Mouse (Mus musculus): ENCODE results near the gene Uqcr11. TPM values are rescaled to one million over a fixed set of nuclear protein-coding genes. Genes with fewer than 3 reads are reported as not detected.

The Uqcr11 gene
- polyA plus RNA-seq, 1 experiment from 2014 or later = 1,253 TPM

- Histone ChIP-seq H3K27ac (no peak overlapping the region), H3K4me3 (replicated peaks; ENCODE audit: low read depth, low read length) (no peak overlapping the region), H3K27me3 (ENCODE audit: insufficient read depth, low read length) (no peaks in the 10 kb centered on the region), H3K4me2 (ENCODE audit: low read length) (no peak overlapping the region), H3K4me1 (replicated peaks; ENCODE audit: insufficient read depth, low read length) (no peaks in the 10 kb centered on the region), H3K9ac (ENCODE audit: low read depth, low read length) (no peak overlapping the region), H3K36me3 (ENCODE audit: insufficient read depth, low read length) (peaks cover 92% of the 10 kb centered on the region), H3K9me3 (replicated peaks; ENCODE audit: low read length) (no peaks in the 10 kb centered on the region)
- whole genome bisulfite sequencing = 100% methylated on average over 1 of the region's 1 CpGs
- DNase-seq (ENCODE audit: low spot score) (no peak), ATAC-seq (replicated peaks; ENCODE audit: low FRiP score, low read depth) (no peak)
- TF ChIP-seq CTCF (IDR thresholded peaks at IDR 0.05; ENCODE audit: low read depth) = no peak
These were observed 11.2 kb upstream of the Uqcr11 start for GRCm38 (mm10) chr10:80417841-80418240.

- peaks cover 96% of the 10 kb centered on the region for H3K36me3 ChIP-seq (ENCODE audit: insufficient read depth, low read length)
- no peak for ATAC-seq (replicated peaks; ENCODE audit: low FRiP score, low read depth)
- no peak overlapping the region for H3K27ac ChIP-seq
- 91% methylated on average over 10 of the region's 10 CpGs for WGBS
- H3K27me3 ChIP-seq (ENCODE audit: insufficient read depth, low read length) = no peaks in the 10 kb centered on the region
- no peak for DNase-seq (ENCODE audit: low spot score)
- H3K4me1 ChIP-seq (replicated peaks; ENCODE audit: insufficient read depth, low read length) = no peaks in the 10 kb centered on the region
- no peak for TF ChIP-seq CTCF (IDR thresholded peaks at IDR 0.05; ENCODE audit: low read depth)
- no peak overlapping the region for H3K4me3 ChIP-seq (replicated peaks; ENCODE audit: low read depth, low read length)
- no peaks in the 10 kb centered on the region for H3K9me3 ChIP-seq (replicated peaks; ENCODE audit: low read length)
- H3K9ac ChIP-seq (ENCODE audit: low read depth, low read length) = no peak overlapping the region
- no peak overlapping the region for H3K4me2 ChIP-seq (ENCODE audit: low read length)
These were observed 10.7 kb upstream of the Uqcr11 start for GRCm38 (mm10) chr10:80417371-80417770.

DNA sequence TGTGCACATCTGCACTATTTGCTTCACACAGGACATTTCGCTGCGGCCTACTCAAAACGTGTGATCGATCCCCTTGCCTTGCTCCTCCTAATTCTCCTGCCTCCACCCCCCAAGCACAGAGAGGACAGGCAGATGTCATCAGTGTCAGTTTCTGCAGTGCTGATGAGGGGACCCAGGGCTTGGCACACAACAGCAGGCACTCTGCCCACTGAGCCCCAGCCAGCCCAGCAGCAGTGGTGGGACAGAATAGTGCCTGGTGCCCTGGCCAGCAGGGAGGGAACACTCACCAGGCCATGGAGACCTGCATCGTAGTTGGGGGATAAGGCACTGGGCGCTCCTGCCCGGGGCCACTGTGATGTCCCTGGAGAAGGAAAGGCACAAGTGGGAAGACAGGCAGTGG lies 8.9 kb upstream of the Uqcr11 start:
- WGBS = 93% methylated on average over 7 of the region's 7 CpGs

DNA sequence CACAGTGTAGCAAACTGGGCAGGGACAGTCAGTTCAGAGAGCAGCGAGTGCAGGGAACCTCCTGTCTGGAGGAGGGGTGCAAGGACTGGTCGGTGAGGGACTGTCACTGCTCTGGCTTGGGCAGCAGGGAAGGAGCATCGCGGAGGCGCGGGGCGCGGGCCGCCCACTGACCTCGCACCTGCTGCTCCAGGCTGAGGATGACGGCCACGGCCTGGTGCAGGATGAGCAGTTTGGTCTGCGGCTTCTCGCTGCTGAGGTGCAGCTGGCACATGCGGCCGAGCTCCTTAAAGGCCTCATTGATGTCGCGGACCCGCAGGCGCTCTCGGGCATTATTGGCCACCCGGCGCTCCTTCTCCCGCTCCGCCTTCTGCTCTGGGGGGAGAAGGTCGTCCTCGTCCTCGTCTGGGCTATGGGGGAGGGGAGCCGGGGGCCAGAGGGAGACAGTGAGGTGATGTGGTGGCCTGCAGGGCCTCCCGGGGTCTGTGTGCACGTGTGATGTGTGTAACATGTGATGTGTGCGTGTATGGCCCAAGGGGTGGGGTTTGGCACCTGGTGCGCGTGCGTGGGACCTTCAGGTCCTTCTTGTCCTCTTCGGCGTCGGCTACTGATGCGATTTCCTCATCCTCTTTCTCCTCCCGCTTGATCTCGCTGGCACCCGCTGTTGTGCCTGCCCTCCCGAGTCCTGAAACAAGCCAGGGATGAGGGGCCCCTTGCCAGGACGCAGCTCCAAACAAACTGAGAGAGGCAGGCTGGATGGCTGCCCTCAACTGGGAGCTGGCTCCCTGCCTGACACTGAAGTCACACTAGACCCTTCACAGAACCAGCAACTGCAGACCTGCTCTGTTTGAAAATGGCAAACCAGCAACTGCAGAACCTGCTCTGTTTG lies 6.3 kb upstream of the Uqcr11 start:
- no peaks in the 10 kb centered on the region for H3K9me3 ChIP-seq (replicated peaks; ENCODE audit: low read length)
- ATAC-seq (replicated peaks; ENCODE audit: low FRiP score, low read depth) (no peak), DNase-seq (ENCODE audit: low spot score) (no peak)
- WGBS = 83% methylated on average over 44 of the region's 44 CpGs
- no peak overlapping the region for H3K9ac ChIP-seq (ENCODE audit: low read depth, low read length)
- no peak overlapping the region for H3K4me3 ChIP-seq (replicated peaks; ENCODE audit: low read depth, low read length)
- H3K4me1 ChIP-seq (replicated peaks; ENCODE audit: insufficient read depth, low read length) = peaks cover under 1% of the 10 kb centered on the region; the same call in 1 of the 2 replicates
- TF ChIP-seq CTCF (IDR thresholded peaks at IDR 0.05; ENCODE audit: low read depth) = no peak
- H3K27ac ChIP-seq = no peak overlapping the region
- no peaks in the 10 kb centered on the region for H3K27me3 ChIP-seq (ENCODE audit: insufficient read depth, low read length)
- H3K4me2 ChIP-seq (ENCODE audit: low read length) = no peak overlapping the region
- peaks cover 82% of the 10 kb centered on the region for H3K36me3 ChIP-seq (ENCODE audit: insufficient read depth, low read length)

More for the DNA sequence above, 8.9 kb upstream of the Uqcr11 start:
- H3K4me1 ChIP-seq (replicated peaks; ENCODE audit: insufficient read depth, low read length) = no peaks in the 10 kb centered on the region
- H3K4me3 ChIP-seq (replicated peaks; ENCODE audit: low read depth, low read length) = no peak overlapping the region
- H3K27ac ChIP-seq = no peak overlapping the region
- no peaks in the 10 kb centered on the region for H3K27me3 ChIP-seq (ENCODE audit: insufficient read depth, low read length)
- peaks cover 95% of the 10 kb centered on the region for H3K36me3 ChIP-seq (ENCODE audit: insufficient read depth, low read length)
- ATAC-seq (replicated peaks; ENCODE audit: low FRiP score, low read depth) (no peak), DNase-seq (ENCODE audit: low spot score) (no peak)
- no peak for TF ChIP-seq CTCF (IDR thresholded peaks at IDR 0.05; ENCODE audit: low read depth)
- no peak overlapping the region for H3K9ac ChIP-seq (ENCODE audit: low read depth, low read length)
- no peak overlapping the region for H3K4me2 ChIP-seq (ENCODE audit: low read length)
- H3K9me3 ChIP-seq (replicated peaks; ENCODE audit: low read length) = no peaks in the 10 kb centered on the region

- no peak overlapping the region for H3K4me3 ChIP-seq (replicated peaks; ENCODE audit: low read depth, low read length)
- H3K4me1 ChIP-seq (replicated peaks; ENCODE audit: insufficient read depth, low read length) = peaks cover 18% of the 10 kb centered on the region
- no peak overlapping the region for H3K4me2 ChIP-seq (ENCODE audit: low read length)
- no peaks in the 10 kb centered on the region for H3K9me3 ChIP-seq (replicated peaks; ENCODE audit: low read length)
- 0 out of 2 replicates have a peak overlapping the region, but pooled peaks have one; percentile 4 for H3K9ac ChIP-seq (ENCODE audit: low read depth, low read length)
- TF ChIP-seq CTCF (IDR thresholded peaks at IDR 0.05; ENCODE audit: low read depth) = no peak
- H3K36me3 ChIP-seq (ENCODE audit: insufficient read depth, low read length) = peaks cover 42% of the 10 kb centered on the region
- H3K27ac ChIP-seq = peak overlapping the region; percentile 76; the same call in 1 of the 2 replicates
- H3K27me3 ChIP-seq (ENCODE audit: insufficient read depth, low read length) = no peaks in the 10 kb centered on the region
- 33% methylated on average over 4 of the region's 4 CpGs for WGBS
- DNase-seq (ENCODE audit: low spot score) (no peak), ATAC-seq (replicated peaks; ENCODE audit: low FRiP score, low read depth) (no peak)
These were observed 1.3 kb upstream of the Uqcr11 start for GRCm38 (mm10) chr10:80407924-80408323.

- Histone ChIP-seq H3K9me3 (replicated peaks; ENCODE audit: low read length) (no peaks in the 10 kb centered on the region), H3K36me3 (ENCODE audit: insufficient read depth, low read length) (peaks cover 27% of the 10 kb centered on the region), H3K9ac (ENCODE audit: low read depth, low read length) (peak overlapping the region; percentile 75), H3K4me2 (ENCODE audit: low read length) (peak overlapping the region; percentile 88), H3K4me1 (replicated peaks; ENCODE audit: insufficient read depth, low read length) (peaks cover 18% of the 10 kb centered on the region), H3K4me3 (replicated peaks; ENCODE audit: low read depth, low read length) (peak overlapping the region; percentile 66), H3K27me3 (ENCODE audit: insufficient read depth, low read length) (no peaks in the 10 kb centered on the region), H3K27ac (no peak overlapping the region)
- ATAC-seq (replicated peaks; ENCODE audit: low FRiP score, low read depth) (0 out of 2 replicates have a peak, but pooled peaks have one; percentile 6), DNase-seq (ENCODE audit: low spot score) (no peak)
- WGBS = 50% methylated on average over 10 of the region's 10 CpGs
- peak; percentile 50; the same call in 1 of the 2 replicates for TF ChIP-seq CTCF (IDR thresholded peaks at IDR 0.05; ENCODE audit: low read depth)
These were observed 1.0 kb downstream of the Uqcr11 start for GRCm38 (mm10) chr10:80405481-80406173.
